Mouse (Mus musculus): ENCODE data around the gene Ppdpf.

- TF ChIP-seq CTCF (IDR thresholded peaks at IDR 0.05; ENCODE audit: control insufficient read depth, insufficient read depth, insufficient replicate concordance, low read depth, low read length) (no peak), POLR2A (IDR thresholded peaks at IDR 0.05; ENCODE audit: control insufficient read depth, low read depth, low read length) (no peak)
Measured at GRCm38 (mm10) chr2:181159771-181160170, 27.3 kb upstream of the Ppdpf start.
